Mouse (Mus musculus) cerebellum, adult 2 months (tissue): ENCODE measurements around the gene Nr2c1.

Experiments
- CTCF ChIP-seq: fragments of 200-500 bp; IDR thresholded peaks from 2 replicates; pipeline ENCODE4 v1.5.1; 2011; ENCODE audit warnings: low read depth, mild to moderate bottlenecking, control low read depth, low read length, moderate library complexity, borderline replicate concordance; ENCODE audit not compliant: insufficient read depth
- POLR2A ChIP-seq: fragments of 200-500 bp; IDR thresholded peaks from 2 replicates; pipeline ENCODE4 v1.6.1; 2011; ENCODE audit warnings: low read length, control low read depth, borderline replicate concordance; ENCODE audit not compliant: insufficient read depth

- no peak for TF ChIP-seq CTCF
- TF ChIP-seq POLR2A = no peak
Measured at GRCm38 (mm10) chr10:94162031-94162430, 14.2 kb downstream of the Nr2c1 start.
